Mouse (Mus musculus) heart, embryonic 12.5 days (tissue): ENCODE measurements around the gene Prr36. TPM values are rescaled to one million over a fixed set of nuclear protein-coding genes. Genes with fewer than 3 reads are reported as not detected.
A peak's percentile ranks its signal among the peaks of the same experiment; 100 is the strongest.

Experiments used
- ATAC-seq: fragments of 200-750 bp; cut with Nextera tagmentation; 2 replicates; pipeline ENCODE4 v1.8.0; 2017; ENCODE audit warnings: moderate TSS enrichment, moderate library complexity; ENCODE audit not compliant: insufficient number of reproducible peaks, low FRiP score
- H3K27ac ChIP-seq: fragments of 300-500 bp; sonication (generic); 2 replicates; pipeline ENCODE4 v1.5.1; 2016; ENCODE audit warnings: mild to moderate bottlenecking, moderate library complexity; ENCODE audit not compliant: poor library complexity, severe bottlenecking
- H3K27me3 ChIP-seq: fragments of 300-500 bp; sonication (generic); replicated peaks from 2 replicates; pipeline ENCODE4 v1.6.1; 2016; ENCODE audit warnings: mild to moderate bottlenecking, moderate library complexity
- H3K36me3 ChIP-seq: fragments of 300-500 bp; sonication (generic); 2 replicates; pipeline ENCODE4 v1.6.1; 2016; ENCODE audit warnings: mild to moderate bottlenecking, moderate library complexity
- H3K4me1 ChIP-seq: fragments of 300-500 bp; sonication (generic); replicated peaks from 2 replicates; pipeline ENCODE4 v1.6.1; 2016; ENCODE audit warnings: mild to moderate bottlenecking
- H3K4me2 ChIP-seq: fragments of 300-500 bp; sonication (generic); 2 replicates; pipeline ENCODE4 v1.6.1; 2016; ENCODE audit warnings: mild to moderate bottlenecking, moderate library complexity
- H3K4me3 ChIP-seq: fragments of 300-500 bp; sonication (generic); 2 replicates; pipeline ENCODE4 v1.5.1; 2016; ENCODE audit warnings: mild to moderate bottlenecking
- H3K9ac ChIP-seq: fragments of 300-500 bp; sonication (generic); 2 replicates; pipeline ENCODE4 v1.6.1; 2016; ENCODE audit warnings: mild to moderate bottlenecking, moderate library complexity
- H3K9me3 ChIP-seq: fragments of 300-500 bp; sonication (generic); replicated peaks from 2 replicates; pipeline ENCODE4 v1.6.1; 2016; ENCODE audit warnings: mild to moderate bottlenecking, moderate library complexity
- WGBS: fragments of 180-500 bp; shearing (Covaris S2); methylation state at CpG from one replicate; pipeline ENCODE4 v1.1.7; 2016; 5-methylcytosine and 5-hydroxymethylcytosine counted together
- polyA plus RNA-seq: library from polyadenylated mRNA; unstranded; fragments of >200 nt; fragmentation: Nextera tagmentation; extraction: Ambion mirVana; gene quantifications from 2 replicates; pipeline ENCODE4 v1.2.1, GENCODE M21; 2016

Gene Prr36
- polyA plus RNA-seq, 1 experiment from 2014 or later: 0.24 TPM

- Histone ChIP-seq H3K4me1 (peaks cover 9% of the 10 kb centered on the region), H3K4me3 (peak within 1 kb of the TSS; percentile 91), H3K4me2 (peak within 1 kb of the TSS; percentile 95), H3K27me3 (no peaks in the 10 kb centered on the region), H3K9me3 (no peaks in the 10 kb centered on the region), H3K9ac (peak within 1 kb of the TSS; percentile 94), H3K27ac (no peak within 1 kb of the TSS), H3K36me3 (no peaks in the 10 kb centered on the region)
- ATAC-seq: peak; percentile 98
- under 1% methylated on average over 51 of the region's 51 CpGs for WGBS
Observed at GRCm38 (mm10) chr8:4165852-4166751, 51.2 kb downstream of the Prr36 start, which contains the start of gene Evi5l. TSS of gene Evi5l (plus strand) at chr8:4166567.

- Histone ChIP-seq H3K9ac (peak overlapping the region; percentile 49; the same call in 1 of the 2 replicates), H3K4me3 (peak overlapping the region; percentile 91), H3K4me2 (peak overlapping the region; percentile 81), H3K36me3 (no peaks in the 10 kb centered on the region), H3K27me3 (no peaks in the 10 kb centered on the region), H3K27ac (no peak overlapping the region), H3K9me3 (no peaks in the 10 kb centered on the region), H3K4me1 (peaks cover 9% of the 10 kb centered on the region)
- no peak for ATAC-seq
- WGBS: 8% methylated on average over 13 of the region's 13 CpGs
Observed at GRCm38 (mm10) chr8:4165176-4165851, 51.9 kb downstream of the Prr36 start.

GRCm38 (mm10) chr8:4162786-4163185 is 54.5 kb downstream of the Prr36 start:
- H3K9ac ChIP-seq: no peak overlapping the region
- H3K27ac ChIP-seq: no peak overlapping the region
- 50% methylated on average over 4 of the region's 4 CpGs for WGBS
- no peak overlapping the region for H3K4me2 ChIP-seq
- no peaks in the 10 kb centered on the region for H3K9me3 ChIP-seq
- peaks cover 9% of the 10 kb centered on the region for H3K4me1 ChIP-seq
- no peak overlapping the region for H3K4me3 ChIP-seq
- no peaks in the 10 kb centered on the region for H3K36me3 ChIP-seq
- H3K27me3 ChIP-seq: no peaks in the 10 kb centered on the region
- no peak for ATAC-seq

Other genes with a start within 250 kb of the Prr36 start
- not detected in 2 replicates for gene Cd209f, start 111.6 kb downstream of the Prr36 start, polyA plus RNA-seq
- not detected in 2 replicates for gene Cd209g, start 83.4 kb downstream of the Prr36 start, polyA plus RNA-seq
- gene Evi5l, start 50.9 kb downstream of the Prr36 start, polyA plus RNA-seq: 15.2 and 18.4 TPM in 2 replicates
- gene Lrrc8e, start 9.4 kb upstream of the Prr36 start, polyA plus RNA-seq: 0.28 TPM in 1 of 2 replicates, not detected in the other
- gene Map2k7, start 21.3 kb upstream of the Prr36 start, polyA plus RNA-seq: 28.7 and 32.2 TPM in 2 replicates
- gene Gm49320, start 21.4 kb upstream of the Prr36 start, polyA plus RNA-seq: 0.58 TPM in 1 of 2 replicates, not detected in the other
- gene Tgfbr3l, start 30.8 kb upstream of the Prr36 start, polyA plus RNA-seq: 3.1 and 4.6 TPM in 2 replicates
- 41.0 and 41.5 TPM in 2 replicates for gene Snapc2, start 35.6 kb upstream of the Prr36 start, polyA plus RNA-seq
- gene Ctxn1, start 41.8 kb upstream of the Prr36 start, polyA plus RNA-seq: 36.1 and 36.2 TPM in 2 replicates
- 59.0 and 66.8 TPM in 2 replicates for gene Timm44, start 58.5 kb upstream of the Prr36 start, polyA plus RNA-seq
- 12.2 and 14.0 TPM in 2 replicates for gene Ccl25, start 107.8 kb upstream of the Prr36 start, polyA plus RNA-seq
- 211 and 217 TPM in 2 replicates for gene Elavl1, start 108.0 kb upstream of the Prr36 start, polyA plus RNA-seq